Mouse (Mus musculus): ENCODE measurements at regions not wholly inside any gene's neighbourhood (a gene's known extent, or its start where the extent isn't known, plus 50 kb on each side); places are given as distances from the start of the nearest gene placed in this dataset.

- TF ChIP-seq CTCF (IDR thresholded peaks at IDR 0.05; ENCODE audit: low read depth) (no peak), EP300 (IDR thresholded peaks at IDR 0.05; ENCODE audit: low read depth) (no peak)
Measured at GRCm38 (mm10) chr3:50922347-50922746, 301.9 kb upstream of the Noct start.

Data from liver, embryonic 14.5 days (tissue).